Mouse (Mus musculus): ENCODE results near the gene Nptxr.

DNA sequence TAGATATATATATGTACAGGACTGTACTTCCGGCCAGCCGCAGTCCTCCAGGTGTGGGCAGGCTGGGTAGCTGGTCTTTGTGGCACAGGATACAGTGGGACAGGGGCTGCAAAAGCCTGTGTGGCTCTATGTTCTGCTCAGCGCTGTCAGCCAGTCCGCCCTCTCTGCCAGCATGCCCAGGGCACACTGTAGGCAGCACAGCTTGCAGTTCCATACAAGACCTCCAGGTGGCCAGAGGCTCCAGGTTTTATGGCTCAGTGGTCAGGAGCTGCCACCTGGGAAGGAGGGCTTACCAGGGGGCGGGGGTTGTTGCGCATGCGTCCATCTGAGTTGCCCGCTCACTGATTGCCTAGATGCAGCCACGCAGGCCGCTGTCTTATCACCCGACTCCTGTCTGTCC is 56.6 kb downstream of the Nptxr start:
- TF ChIP-seq CTCF (IDR thresholded peaks at IDR 0.05; ENCODE audit: control insufficient read depth, insufficient read depth, low read length) (peak; percentile 50; the same call in 1 of the 2 replicates), POLR2A (IDR thresholded peaks at IDR 0.05; ENCODE audit: borderline replicate concordance, control insufficient read depth, low read depth, low read length) (no peak)

Measured in bone marrow, adult 2 months (tissue).